In the genomic region with DNA sequence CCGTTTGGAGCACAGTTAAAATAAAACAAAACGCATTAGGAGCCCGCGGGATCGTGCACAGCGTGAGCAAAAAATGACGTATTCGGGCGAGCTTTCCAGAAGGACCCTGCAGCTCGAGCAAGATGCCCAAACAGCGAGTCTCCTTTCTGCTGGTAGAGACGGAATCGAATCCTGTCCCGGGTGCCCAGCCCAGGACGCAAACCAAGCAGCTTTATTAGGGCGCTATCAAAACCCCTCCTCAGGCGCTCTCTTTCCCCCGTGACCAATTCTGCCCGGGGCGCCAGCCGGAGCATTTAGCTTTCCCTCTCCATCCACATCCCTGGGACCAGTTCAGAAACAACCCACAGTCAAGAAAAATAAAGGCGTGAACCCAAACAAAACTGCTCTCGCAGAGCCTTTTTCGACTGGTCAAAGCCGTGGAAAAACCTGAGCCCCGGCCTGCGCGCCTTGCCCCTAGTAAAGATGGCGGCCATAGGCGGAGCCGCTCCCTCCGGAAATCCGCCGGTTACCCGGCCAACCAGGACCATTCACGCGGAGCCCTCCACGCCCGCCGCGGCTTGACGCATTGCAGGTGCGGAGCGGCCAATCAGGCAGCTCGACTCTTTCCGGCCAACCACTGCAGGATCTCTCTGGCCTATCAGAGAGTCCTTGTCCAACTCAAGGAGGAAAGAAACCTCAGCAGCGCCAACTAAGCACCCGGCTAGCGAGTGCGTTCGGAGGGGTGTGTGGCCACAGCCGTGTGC, we compare ENCODE assay signal across 7 mouse cellular contexts. TPM values are rescaled to one million over a fixed set of nuclear protein-coding genes. Genes with fewer than 3 reads are reported as not detected.
DNase-seq lines count a peak whose midpoint lies in the region; ATAC-seq and TF ChIP-seq lines count a peak whose summit lies in the region.

No protein-coding gene starts in this region.

- WGBS in embryonic facial prominence, embryonic 10.5 days = under 1% methylated on average over 52 of the region's 52 CpGs
- under 1% methylated on average over 52 of the region's 52 CpGs for WGBS in intestine, postnatal 0 days
- under 1% methylated on average over 52 of the region's 52 CpGs for WGBS in limb, embryonic 10.5 days
- under 1% methylated on average over 52 of the region's 52 CpGs for WGBS in midbrain, embryonic 13.5 days

- H3K9ac ChIP-seq in intestine, postnatal 0 days (ENCODE audit: low read depth, low read length) = peak overlapping the region; percentile 72
- H3K9ac ChIP-seq in midbrain, embryonic 13.5 days (replicated peaks) = peak overlapping the region; percentile 89

- peak overlapping the region; percentile 93 for H3K4me2 ChIP-seq in intestine, postnatal 0 days (replicated peaks; ENCODE audit: low read depth)
- H3K4me2 ChIP-seq in midbrain, embryonic 13.5 days (replicated peaks) = peak overlapping the region; percentile 82

- DNase-seq in adrenal gland, postnatal 10 days = peak; percentile 99
- DNase-seq in embryonic facial prominence, embryonic 10.5 days (ENCODE audit: low spot score) = peak; percentile 99
- peak; percentile 95 for DNase-seq in gonadal fat pad, adult 2 months (ENCODE audit: low read depth)
- DNase-seq in limb, embryonic 10.5 days (ENCODE audit: low spot score) = peak; percentile 99
- peak; percentile 97 for DNase-seq in spleen, adult 12 weeks (ENCODE audit: low spot score)

- no peaks in the 10 kb centered on the region for H3K27me3 ChIP-seq in embryonic facial prominence, embryonic 10.5 days (replicated peaks; ENCODE audit: low read depth, poor library complexity, severe bottlenecking)
- H3K27me3 ChIP-seq in intestine, postnatal 0 days (replicated peaks; ENCODE audit: control insufficient read depth, insufficient read depth, low read length) = no peaks in the 10 kb centered on the region
- no peaks in the 10 kb centered on the region for H3K27me3 ChIP-seq in limb, embryonic 10.5 days (ENCODE audit: low read depth, poor library complexity, severe bottlenecking)
- H3K27me3 ChIP-seq in midbrain, embryonic 13.5 days = no peaks in the 10 kb centered on the region

- H3K27ac ChIP-seq in embryonic facial prominence, embryonic 10.5 days (replicated peaks) = peak overlapping the region; percentile 98
- peak overlapping the region; percentile 95 for H3K27ac ChIP-seq in intestine, postnatal 0 days (ENCODE audit: low read depth, low read length)
- peak overlapping the region; percentile 98 for H3K27ac ChIP-seq in limb, embryonic 10.5 days
- peak overlapping the region; percentile 99 for H3K27ac ChIP-seq in midbrain, embryonic 13.5 days

- peak; percentile 97 for ATAC-seq in intestine, postnatal 0 days
- peak; percentile 100 for ATAC-seq in midbrain, embryonic 13.5 days

- H3K4me3 ChIP-seq in embryonic facial prominence, embryonic 10.5 days = peak overlapping the region; percentile 75
- H3K4me3 ChIP-seq in intestine, postnatal 0 days (ENCODE audit: low read depth, low read length) = peak overlapping the region; percentile 57
- H3K4me3 ChIP-seq in limb, embryonic 10.5 days = peak overlapping the region; percentile 70
- peak overlapping the region; percentile 60 for H3K4me3 ChIP-seq in midbrain, embryonic 13.5 days (replicated peaks)

- H3K9me3 ChIP-seq in embryonic facial prominence, embryonic 10.5 days = no peaks in the 10 kb centered on the region
- no peaks in the 10 kb centered on the region; the same call in 1 of the 2 replicates for H3K9me3 ChIP-seq in intestine, postnatal 0 days (ENCODE audit: control insufficient read depth)
- H3K9me3 ChIP-seq in limb, embryonic 10.5 days (replicated peaks) = no peaks in the 10 kb centered on the region
- no peaks in the 10 kb centered on the region for H3K9me3 ChIP-seq in midbrain, embryonic 13.5 days

- TF ChIP-seq CTCF in intestine, postnatal 0 days (IDR thresholded peaks at IDR 0.05; ENCODE audit: low read depth) = peak; percentile 30; the same call in 1 of the 2 replicates

- no peaks in the 10 kb centered on the region for H3K36me3 ChIP-seq in embryonic facial prominence, embryonic 10.5 days (replicated peaks)
- H3K36me3 ChIP-seq in intestine, postnatal 0 days (ENCODE audit: control insufficient read depth, insufficient read depth) = no peaks in the 10 kb centered on the region
- no peaks in the 10 kb centered on the region for H3K36me3 ChIP-seq in limb, embryonic 10.5 days
- H3K36me3 ChIP-seq in midbrain, embryonic 13.5 days = no peaks in the 10 kb centered on the region

- H3K4me1 ChIP-seq in embryonic facial prominence, embryonic 10.5 days = peaks cover 24% of the 10 kb centered on the region
- H3K4me1 ChIP-seq in intestine, postnatal 0 days (replicated peaks; ENCODE audit: control insufficient read depth, insufficient read depth, low read length) = no peaks in the 10 kb centered on the region; the same call in 1 of the 2 replicates
- H3K4me1 ChIP-seq in limb, embryonic 10.5 days = peaks cover 21% of the 10 kb centered on the region
- peaks cover 18% of the 10 kb centered on the region for H3K4me1 ChIP-seq in midbrain, embryonic 13.5 days (replicated peaks)

RNA-seq across cellular contexts. Expression of a gene that starts 12.1 kb away (rescaled TPM):
- 100 to 1,000 TPM; 355 to 389 TPM for total RNA-seq in adrenal gland, postnatal 10 days (2021)
- 1,151 and 1,166 TPM in 2 replicates for polyA plus RNA-seq in embryonic facial prominence, embryonic 10.5 days (2016; fragmentation: Nextera tagmentation; extraction: Ambion mirVana)
- 319 and 402 TPM in 2 replicates for polyA plus RNA-seq in gonadal fat pad, adult 2 months (2012; rRNA removed)
- 3,331 and 3,461 TPM in 2 replicates for polyA plus RNA-seq in intestine, postnatal 0 days (2015; fragmentation: Nextera tagmentation; extraction: Ambion mirVana)
- 1,121 and 1,290 TPM in 2 replicates for polyA plus RNA-seq in limb, embryonic 10.5 days (2016; fragmentation: Nextera tagmentation; extraction: Ambion mirVana)
- 2,058 and 2,203 TPM in 2 replicates for polyA plus RNA-seq in midbrain, embryonic 13.5 days (2015; fragmentation: Nextera tagmentation; extraction: Ambion mirVana)

RNA-seq across cellular contexts. Expression of a gene that starts 27.7 kb away (rescaled TPM):
- 10 to 100 TPM; 14.8 to 19.4 TPM for total RNA-seq in adrenal gland, postnatal 10 days (2021)
- 16.0 and 16.2 TPM in 2 replicates for polyA plus RNA-seq in embryonic facial prominence, embryonic 10.5 days (2016; fragmentation: Nextera tagmentation; extraction: Ambion mirVana)
- polyA plus RNA-seq in gonadal fat pad, adult 2 months (2012; rRNA removed) = 9.0 and 10.3 TPM in 2 replicates
- polyA plus RNA-seq in intestine, postnatal 0 days (2015; fragmentation: Nextera tagmentation; extraction: Ambion mirVana) = 7.8 and 8.6 TPM in 2 replicates
- 15.5 and 16.3 TPM in 2 replicates for polyA plus RNA-seq in limb, embryonic 10.5 days (2016; fragmentation: Nextera tagmentation; extraction: Ambion mirVana)
- polyA plus RNA-seq in midbrain, embryonic 13.5 days (2015; fragmentation: Nextera tagmentation; extraction: Ambion mirVana) = 14.2 and 14.3 TPM in 2 replicates

Comparison
In these comparisons a context has a peak if more than half of its experiments do, and no peak if none do; other contexts are left out.
1. Peak in every context shown above with its lines: DNase-seq, ATAC-seq, H3K4me3 ChIP-seq and H3K27ac ChIP-seq.